Mouse (Mus musculus) ovary, postnatal 36 days (tissue): ENCODE measurements around the gene Rbp7.

ENCODE experiments used
- DNase-seq: peaks from one replicate; pipeline ENCODE4 v3.0.0; 2022; ENCODE audit warnings: low spot score, mixed read lengths

Gene Rbp7

DNA sequence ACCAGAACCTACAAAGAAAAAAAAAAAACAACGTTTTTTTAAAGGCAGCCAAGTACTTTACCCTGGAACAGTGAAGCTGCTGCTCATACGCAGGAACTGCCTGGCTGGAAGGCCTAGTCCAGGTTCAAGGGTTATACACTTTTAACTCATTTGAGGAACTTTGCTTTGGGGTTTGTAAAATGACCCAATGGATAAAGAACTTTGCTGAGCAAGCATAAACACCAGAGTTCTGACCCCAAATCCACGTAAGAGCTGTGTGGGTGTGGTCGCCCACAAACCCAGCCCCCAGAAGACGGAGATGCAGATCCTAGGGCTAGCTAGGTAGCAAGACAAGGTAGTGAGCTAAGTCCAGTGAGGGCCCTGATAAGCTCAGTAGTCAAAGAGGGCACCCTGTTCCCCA is 47.3 kb downstream of the Rbp7 start:
- DNase-seq, result no peak

DNA sequence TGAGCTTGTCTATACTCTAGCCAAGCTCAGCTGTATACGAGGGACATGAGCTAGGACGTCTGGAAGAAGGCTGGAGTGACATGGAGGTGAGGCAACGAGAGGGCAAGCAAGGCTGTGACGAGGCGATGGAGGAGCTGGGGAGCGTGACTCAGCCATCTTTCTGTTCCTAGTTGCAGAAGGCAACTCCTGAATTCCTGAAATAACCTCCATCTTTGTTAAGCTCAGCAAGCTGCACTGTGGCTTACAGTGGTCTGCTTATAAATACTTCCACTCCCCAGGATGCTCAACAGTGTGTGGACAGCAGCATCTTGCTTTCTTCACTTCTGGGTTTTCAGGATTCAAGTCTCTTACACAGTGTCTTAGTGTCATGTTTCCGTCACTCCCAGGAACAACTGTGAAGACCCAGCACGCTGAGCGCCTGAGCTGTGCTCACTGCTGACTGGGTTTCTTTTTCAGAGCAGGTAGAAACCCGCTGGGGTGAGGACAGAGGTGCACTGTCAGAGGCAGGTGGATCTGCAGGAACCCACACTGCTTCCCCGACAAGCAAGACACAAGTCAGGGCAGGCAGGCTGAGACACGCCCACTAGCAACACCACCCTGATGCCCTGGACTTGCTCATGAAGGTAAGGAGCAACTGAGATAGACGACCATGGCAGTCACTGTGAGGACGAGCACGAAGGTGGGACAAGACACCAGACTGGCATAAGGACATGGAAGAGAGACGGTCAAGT is 48.9 kb downstream of the Rbp7 start:
- no peak for DNase-seq

- DNase-seq, result no peak
Measured at GRCm38 (mm10) chr4:149404640-149405465, 49.9 kb downstream of the Rbp7 start.

- no peak for DNase-seq
Measured at GRCm38 (mm10) chr4:149403037-149403436, 51.7 kb downstream of the Rbp7 start.

GRCm38 (mm10) chr4:149401591-149401982 is 53.2 kb downstream of the Rbp7 start:
- no peak for DNase-seq

GRCm38 (mm10) chr4:149400878-149401590 is 53.7 kb downstream of the Rbp7 start:
- DNase-seq, result no peak
